Mouse (Mus musculus): ENCODE results near the gene Micu2.

Micu2 gene

DNA sequence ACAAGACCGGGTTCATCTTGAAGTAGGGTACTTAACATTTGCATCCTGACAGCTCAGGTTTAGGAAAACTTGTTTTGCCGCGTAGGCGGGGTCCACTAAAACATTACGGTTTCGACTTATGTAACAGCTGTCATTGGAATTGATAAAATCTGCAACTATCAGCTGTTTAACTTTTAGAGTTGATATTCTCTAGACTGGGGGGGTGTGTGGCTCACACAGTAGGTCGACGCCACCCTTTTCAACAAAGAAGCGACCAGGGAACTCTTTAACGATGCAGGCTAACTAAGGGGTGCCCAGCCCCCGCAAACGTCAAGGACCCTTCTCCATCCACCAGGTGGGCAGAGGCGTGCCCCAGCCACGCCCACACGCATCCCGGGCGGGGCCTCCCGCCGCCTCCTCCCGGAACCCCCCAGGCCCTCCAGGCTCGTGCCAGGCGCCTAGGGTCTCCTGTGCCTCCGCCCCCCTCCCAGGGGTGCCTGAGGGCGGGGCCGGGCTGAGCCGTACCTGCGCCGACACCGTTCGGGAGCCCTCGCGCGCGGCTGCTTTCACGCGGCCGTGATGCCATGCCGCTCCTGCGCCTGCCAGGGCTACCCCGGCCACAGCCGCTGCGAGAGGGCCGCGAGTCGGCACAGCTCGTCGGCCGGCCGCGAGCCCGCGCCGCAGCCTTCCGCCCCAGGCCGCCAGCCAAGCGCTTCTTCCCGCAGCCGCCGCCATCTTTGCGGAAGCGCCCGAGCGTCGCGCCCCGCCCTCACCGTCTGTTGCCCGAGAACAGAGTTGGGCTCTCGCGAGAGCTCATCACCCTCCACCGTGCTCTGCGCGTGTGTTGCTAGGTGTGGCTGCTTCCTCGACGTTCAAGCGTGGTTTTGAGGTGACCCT is at the start of gene Micu2:
Gene Micu2, minus strand, starts transcription at position 737 of the 876 bp plus-strand sequence.
- peak; percentile 94 for DNase-seq (ENCODE audit: low spot score)

DNA sequence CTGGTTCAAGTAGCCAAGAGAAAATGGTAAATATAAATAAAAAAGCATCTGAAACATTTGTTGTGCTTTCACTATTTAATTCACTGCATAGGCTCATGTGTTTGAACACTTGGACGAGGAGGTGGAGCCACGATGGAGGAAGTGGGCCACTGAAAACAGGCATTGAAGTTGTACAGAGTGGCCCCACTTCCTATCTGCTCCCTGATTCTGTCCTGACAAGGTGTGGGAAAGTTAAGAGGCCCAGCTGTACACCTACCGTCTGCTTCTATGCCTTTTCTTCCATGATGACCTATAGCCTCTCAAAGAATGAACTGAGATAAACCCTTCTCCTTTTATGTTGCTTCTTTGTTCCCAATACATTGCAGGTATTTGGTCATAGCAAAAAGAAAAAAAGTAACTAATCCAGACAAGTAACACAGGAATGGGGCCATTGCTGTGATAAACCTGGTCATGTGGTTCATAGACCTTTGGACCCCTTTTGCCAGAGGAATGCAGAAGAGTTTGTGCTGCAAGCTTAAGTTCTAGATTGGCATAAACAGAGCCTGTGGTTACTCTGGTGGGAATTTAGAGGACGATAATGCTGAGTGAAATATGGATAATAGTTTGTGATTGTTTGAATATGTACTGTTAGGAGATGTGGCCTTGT is 47.7 kb upstream of the Micu2 start:
- no peak for DNase-seq (ENCODE audit: low spot score)

DNA sequence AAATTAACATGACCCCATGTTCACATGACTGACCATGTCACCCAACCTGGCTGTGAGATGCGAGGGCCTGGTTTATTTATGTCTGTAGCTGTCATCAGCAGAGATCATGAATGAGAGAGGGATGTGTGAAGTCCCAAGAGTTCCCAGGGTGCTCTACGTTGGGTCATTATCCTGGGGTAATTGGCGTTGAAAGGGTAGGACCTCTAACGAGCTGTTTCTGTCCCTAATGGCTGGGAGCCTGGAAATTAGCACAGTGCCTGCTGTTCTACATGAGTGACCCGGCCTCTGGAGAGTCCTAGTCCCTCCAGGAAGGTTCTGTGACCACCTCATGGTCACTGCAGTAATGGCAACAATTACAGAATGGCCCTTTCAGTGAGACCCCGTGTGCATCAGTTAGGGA is 37.1 kb upstream of the Micu2 start:
- DNase-seq (ENCODE audit: low spot score) = peak; percentile 25

GRCm38 (mm10) chr14:58034567-58034966 is 35.5 kb upstream of the Micu2 start:
- peak; percentile 48 for DNase-seq (ENCODE audit: low spot score)

DNA sequence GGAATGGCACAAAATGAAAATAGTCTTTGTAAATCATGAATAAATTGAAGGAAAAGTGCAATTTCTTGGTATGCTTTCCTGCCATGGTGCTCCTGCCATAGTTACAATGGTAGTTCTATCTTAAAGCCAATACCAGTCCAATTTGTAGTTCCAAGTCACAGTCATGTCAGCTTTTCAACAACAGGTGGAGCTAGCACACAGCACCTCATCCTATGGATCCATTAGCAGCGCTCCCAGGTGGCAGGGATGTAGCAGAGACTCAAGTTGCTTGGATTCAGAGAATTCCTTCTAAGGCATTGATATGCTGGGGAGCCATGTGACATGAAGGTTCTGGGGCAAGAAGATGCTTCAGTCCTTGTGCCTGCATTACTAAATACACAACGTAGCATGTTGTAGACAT is 19.8 kb upstream of the Micu2 start:
- DNase-seq (ENCODE audit: low spot score) = no peak

DNA sequence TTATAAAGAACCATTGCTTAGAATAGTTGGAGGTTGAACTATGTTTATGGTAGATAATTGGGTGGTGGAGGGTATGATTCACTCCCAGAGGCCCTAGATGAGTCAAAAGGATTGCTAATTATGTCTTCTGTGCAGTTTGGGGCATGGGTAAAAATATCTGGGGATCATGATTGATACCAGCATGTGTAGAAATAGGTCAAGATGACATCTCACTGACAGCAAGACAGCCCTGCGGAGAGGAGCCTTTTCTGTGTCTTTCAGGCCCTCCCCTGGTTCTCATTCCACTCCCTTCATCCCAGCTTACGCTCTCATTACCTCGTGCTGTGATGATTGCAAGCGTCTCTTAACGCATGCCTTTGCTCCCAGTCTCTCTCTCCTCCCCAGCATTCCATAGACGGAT is 4.8 kb upstream of the Micu2 start:
- no peak for DNase-seq (ENCODE audit: low spot score)

DNA sequence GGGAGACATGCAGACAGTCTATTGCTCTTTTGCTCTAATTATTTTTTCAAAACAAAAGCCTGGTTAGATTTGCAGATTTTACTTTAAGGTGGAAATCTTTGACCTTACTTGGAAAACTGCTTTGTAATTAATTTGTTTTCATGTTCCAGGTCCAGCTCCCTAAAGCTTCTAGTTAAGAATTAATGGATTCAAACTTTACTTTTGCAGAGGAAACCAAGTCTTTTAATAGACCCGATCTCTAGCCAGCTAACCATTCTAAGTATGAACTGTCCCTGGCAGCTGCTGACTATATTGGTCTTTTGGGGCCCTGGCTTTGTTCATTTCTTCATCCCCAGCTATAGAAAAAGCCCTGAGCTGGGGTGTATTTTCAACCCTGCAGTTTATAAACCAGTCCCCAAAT is 3.1 kb upstream of the Micu2 start:
- DNase-seq (ENCODE audit: low spot score) = no peak

DNA sequence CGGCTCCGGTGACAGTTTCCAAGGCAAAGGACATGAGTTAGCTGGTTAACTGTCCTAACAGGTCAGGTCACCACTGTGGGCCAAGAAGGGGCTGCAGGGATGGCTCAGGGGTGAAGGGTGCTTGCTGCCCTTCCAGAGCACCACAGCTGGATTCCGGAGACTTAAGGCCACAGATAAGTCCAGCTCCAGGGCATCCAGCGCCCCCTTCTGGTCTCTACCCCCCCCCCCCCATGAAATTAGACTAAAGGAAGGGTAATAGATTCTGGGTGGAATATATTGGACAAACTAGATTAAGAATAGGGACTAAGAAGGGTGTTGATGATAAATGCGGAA is 306 bp upstream of the Micu2 start:
- no peak for DNase-seq (ENCODE audit: low spot score)

GRCm38 (mm10) chr14:57997431-57997830 is 1.6 kb downstream of the Micu2 start:
- no peak for DNase-seq (ENCODE audit: low spot score)

DNA sequence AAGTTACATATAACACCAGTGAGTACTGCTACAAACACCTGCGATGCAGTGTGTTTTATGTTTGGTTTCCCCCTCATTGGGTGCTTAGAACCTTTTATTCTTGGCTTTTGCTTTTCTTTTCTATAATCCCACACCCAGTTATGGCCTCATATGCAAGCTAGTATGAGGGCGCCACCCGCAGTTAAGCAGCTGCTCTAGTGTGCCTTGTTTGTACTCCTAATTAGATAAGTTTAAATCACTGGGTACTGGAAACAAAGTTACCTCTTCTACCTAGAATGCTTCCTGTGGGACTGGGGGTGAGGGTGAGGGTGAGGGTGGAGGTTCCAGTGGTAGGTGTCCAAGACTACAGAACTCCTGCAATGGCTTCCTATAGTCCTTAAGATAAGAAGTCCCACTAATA is 2.9 kb downstream of the Micu2 start:
- DNase-seq (ENCODE audit: low spot score) = no peak

DNA sequence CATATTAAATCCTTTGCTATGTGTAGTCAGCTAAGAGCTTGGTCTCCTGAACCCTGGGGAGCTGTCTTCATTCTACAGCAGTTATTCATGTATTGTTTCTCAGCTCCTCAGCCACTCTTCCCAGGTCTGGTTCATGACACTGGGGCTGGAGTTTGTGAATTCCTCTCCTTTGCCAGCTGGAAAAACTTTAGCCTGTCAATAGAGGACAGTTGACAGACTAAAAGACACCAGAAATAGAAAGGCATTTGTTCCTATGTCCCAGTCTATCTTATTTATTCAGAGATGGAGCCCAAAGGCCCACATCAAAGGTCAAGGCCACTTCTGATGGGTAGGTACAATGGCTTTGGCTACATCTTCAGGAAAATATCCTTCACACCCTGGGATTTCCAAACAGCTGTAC is 7.3 kb downstream of the Micu2 start:
- no peak for DNase-seq (ENCODE audit: low spot score)

DNA sequence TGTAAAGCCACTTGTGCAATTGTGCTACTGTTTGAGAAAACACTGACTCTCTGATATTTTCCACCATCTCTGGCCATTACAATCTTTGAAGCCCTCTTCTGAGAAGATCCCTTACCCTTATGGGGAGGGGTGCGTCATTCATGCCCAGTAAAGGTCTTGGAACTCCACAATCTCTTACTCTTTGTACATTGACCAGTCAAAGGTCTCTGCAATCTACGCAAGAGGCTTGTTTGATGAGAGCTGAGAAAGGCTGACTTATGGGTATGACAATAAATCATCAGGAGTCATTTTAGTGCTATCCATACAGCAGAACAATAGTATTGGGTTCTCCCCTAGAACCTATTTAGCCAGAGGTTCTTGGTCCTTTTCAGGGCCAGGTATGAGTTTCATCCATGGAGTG is 9.9 kb downstream of the Micu2 start:
- DNase-seq (ENCODE audit: low spot score) = no peak

GRCm38 (mm10) chr14:57985780-57986179 is 13.3 kb downstream of the Micu2 start:
- DNase-seq (ENCODE audit: low spot score) = no peak

- DNase-seq (ENCODE audit: low spot score) = no peak
These were observed 16.6 kb downstream of the Micu2 start for GRCm38 (mm10) chr14:57982450-57982849.

DNA sequence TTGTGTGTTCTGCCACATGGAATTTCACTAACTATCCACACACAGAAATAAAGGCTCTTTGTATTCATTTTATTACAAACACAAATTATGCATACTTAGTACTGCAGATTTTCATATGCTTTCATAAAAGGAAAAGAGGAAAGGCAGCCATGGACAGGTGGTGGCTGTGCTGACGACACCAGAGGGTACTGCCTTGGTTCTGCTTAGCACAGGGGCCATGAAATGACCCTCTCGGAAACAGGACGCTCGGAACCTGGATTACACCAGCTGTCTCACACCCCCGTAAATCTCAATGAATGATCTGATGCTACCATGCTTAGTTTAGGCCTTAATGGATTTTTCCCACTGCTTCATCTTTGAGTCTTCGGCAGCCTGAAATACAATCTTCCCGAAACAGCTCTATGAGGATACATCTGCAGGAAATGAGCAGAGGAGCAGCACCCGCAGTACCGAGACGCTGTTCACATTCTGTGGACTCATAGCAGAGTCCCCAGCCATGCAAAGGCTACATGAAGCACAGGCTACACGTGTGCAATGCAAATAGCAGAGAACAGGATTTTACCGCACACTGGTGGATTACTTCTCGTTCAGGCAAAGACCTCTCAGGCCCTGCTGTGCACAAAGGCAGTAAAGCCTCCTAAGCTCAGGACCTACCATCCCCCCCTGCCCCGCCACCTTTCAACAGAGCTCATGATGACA is 17.2 kb downstream of the Micu2 start:
- no peak for DNase-seq (ENCODE audit: low spot score)

DNA sequence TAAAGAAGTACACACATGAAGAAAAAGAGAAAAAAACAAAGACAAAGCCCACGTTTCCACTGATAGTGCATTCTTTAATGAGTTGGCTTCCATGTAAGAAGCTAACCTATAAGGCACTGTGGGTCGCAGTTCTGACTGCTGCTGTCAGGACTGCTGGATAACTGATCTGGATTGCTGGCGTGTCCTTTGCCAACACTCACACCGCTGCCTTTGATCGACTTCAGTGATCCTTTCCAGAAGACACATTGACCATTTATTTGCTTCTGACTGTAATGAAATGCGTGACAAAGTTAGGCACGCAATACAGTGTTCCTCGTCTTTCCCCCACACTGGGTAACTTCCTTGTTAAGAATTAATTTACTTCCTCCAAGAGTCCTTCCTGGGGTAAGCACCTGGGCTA is 18.3 kb downstream of the Micu2 start:
- DNase-seq (ENCODE audit: low spot score) = no peak

- no peak for DNase-seq (ENCODE audit: low spot score)
These were observed 18.9 kb downstream of the Micu2 start for GRCm38 (mm10) chr14:57980179-57980578.

DNA sequence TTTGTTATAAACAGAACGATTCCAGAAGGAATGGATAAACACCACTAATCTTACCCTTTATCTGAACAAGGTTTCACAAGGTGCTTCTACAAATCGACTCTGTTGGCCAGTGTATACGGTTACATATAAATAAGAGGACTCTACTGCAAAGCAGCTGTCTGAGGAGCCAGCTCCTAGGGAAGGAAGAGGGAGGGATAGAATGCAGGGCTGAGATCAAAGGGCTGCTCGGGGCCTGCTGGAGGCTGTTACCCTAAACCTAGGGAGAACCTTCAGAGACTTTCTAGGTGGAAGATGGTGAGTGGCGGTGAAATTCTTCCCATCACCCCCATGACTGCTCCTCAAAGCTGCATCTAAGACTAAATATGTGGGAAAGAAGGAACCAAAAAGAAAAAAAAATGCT is 20.9 kb downstream of the Micu2 start:
- DNase-seq (ENCODE audit: low spot score) = no peak

DNA sequence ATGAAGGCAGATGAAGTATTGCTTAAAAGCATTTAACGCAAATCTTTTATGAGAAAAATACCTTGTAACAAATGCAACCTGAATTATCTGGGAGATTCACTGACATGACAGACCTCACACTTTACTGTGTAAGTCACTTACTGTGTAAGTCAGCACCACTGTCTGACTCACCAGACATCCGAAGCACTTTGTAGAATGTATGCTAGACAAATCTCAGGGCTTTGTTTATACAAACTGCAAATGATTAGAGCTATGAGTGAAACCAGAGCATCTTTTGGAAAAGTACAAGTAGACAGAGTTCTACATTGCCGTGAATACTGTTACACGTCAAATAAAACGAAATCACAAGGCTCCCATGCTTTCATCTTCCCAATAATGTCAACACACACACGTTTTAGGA is 23.4 kb downstream of the Micu2 start:
- no peak for DNase-seq (ENCODE audit: low spot score)

DNA sequence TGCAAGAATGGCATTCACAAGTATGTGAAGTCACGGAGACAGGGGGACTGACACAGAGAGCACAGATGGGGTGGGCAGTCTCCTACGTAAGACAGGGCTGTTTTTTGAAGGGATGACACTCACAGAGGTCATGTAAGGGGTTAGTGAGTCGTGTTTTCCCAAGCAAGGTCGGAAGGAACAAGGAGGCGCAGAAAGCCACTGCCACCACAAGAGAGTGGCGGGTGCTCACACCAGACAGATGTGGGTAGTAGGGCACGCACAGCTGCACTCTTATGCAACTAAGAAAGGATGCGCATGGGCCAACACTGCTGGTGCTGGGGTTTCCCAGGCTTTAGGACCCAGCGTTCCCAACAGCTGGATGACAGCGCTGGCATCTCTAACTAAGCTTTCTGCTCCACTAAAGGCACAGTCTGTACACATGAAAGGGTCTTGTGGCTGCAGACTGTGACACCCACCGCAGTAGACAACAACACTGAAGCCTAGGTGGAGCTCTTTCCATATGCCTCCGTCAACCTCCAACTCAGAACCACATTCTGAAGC is 27.0 kb downstream of the Micu2 start:
- no peak for DNase-seq (ENCODE audit: low spot score)

DNA sequence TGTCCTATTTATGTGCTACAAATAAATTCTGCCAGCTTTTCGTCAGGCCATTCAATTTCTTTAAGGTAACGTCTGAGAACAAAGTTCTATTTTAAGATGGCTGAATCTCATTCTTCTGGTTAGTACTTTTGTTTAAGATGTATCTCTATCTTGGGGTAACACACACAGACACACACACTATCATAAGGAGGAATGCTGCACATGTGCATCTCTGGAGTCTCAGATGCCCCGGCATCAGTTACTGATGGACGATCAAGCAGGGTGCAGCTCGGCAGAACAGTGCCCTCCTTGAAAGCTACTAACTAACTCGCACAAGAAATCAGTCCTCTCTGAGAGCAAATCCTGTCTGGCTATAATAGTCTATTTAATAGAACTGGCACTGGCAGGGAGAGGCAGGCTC is 30.2 kb downstream of the Micu2 start:
- DNase-seq (ENCODE audit: low spot score) = no peak

- no peak for DNase-seq (ENCODE audit: low spot score)
These were observed 31.8 kb downstream of the Micu2 start for GRCm38 (mm10) chr14:57967080-57967797.
